Mouse (Mus musculus) CD4-positive, CD25-positive, alpha-beta regulatory T cell (primary cell): ENCODE results near the gene Olfr1143. TPM values are rescaled to one million over a fixed set of nuclear protein-coding genes. Genes with fewer than 3 reads are reported as not detected.

Experiments
- polyA plus RNA-seq: library from polyadenylated mRNA; unstranded; fragments of 100-300 nt; shearing (Covaris generic); gene quantifications from one replicate; pipeline ENCODE4 v1.2.1, GENCODE M21; 2017

The Olfr1143 gene
- not detected for polyA plus RNA-seq

GRCm38 (mm10) chr2:87800292-87800691, at the start of gene Olfr1143:
Gene Olfr1143 (plus strand): TSS chr2:87800592.

GRCm38 (mm10) chr2:87753891-87754290, 46.5 kb upstream of the Olfr1143 start, which contains the start of gene Olfr1141:
Gene Olfr1141 (minus strand): TSS chr2:87753991.

GRCm38 (mm10) chr2:87779183-87779582, 21.2 kb upstream of the Olfr1143 start, which contains the start of gene Olfr152:
Gene Olfr152 (plus strand): TSS chr2:87779483.

GRCm38 (mm10) chr2:87809522-87809921, 9.1 kb downstream of the Olfr1143 start, which contains the start of gene Olfr1145:
Gene Olfr1145 (plus strand): TSS chr2:87809822.

GRCm38 (mm10) chr2:87830233-87830632, 29.8 kb downstream of the Olfr1143 start, which contains the start of gene Olfr1148:
Gene Olfr1148 (plus strand): TSS chr2:87830533.

GRCm38 (mm10) chr2:87843693-87844092, 43.3 kb downstream of the Olfr1143 start, which contains the start of gene Olfr1150-ps1:
Gene Olfr1150-ps1 (plus strand): TSS chr2:87843993.

Other genes with a start within 250 kb of the Olfr1143 start
- gene Olfr1129, start 226.7 kb upstream of the Olfr1143 start, polyA plus RNA-seq: 0.07 TPM
- gene Olfr1130, start 194.4 kb upstream of the Olfr1143 start, polyA plus RNA-seq: not detected
- gene Olfr1131, start 173.5 kb upstream of the Olfr1143 start, polyA plus RNA-seq: 0.13 TPM
- not detected for gene Olfr1132, start 163.1 kb upstream of the Olfr1143 start, polyA plus RNA-seq
- not detected for gene Olfr1133, start 153.2 kb upstream of the Olfr1143 start, polyA plus RNA-seq
- gene Olfr1134, start 142.1 kb upstream of the Olfr1143 start, polyA plus RNA-seq: not detected
- gene Olfr1135, start 126.9 kb upstream of the Olfr1143 start, polyA plus RNA-seq: not detected
- gene Olfr1136, start 106.6 kb upstream of the Olfr1143 start, polyA plus RNA-seq: not detected
- not detected for gene Olfr1137, start 87.4 kb upstream of the Olfr1143 start, polyA plus RNA-seq
- gene Olfr1138, start 60.6 kb upstream of the Olfr1143 start, polyA plus RNA-seq: not detected
- not detected for gene Olfr1140, start 56.8 kb upstream of the Olfr1143 start, polyA plus RNA-seq
- gene Olfr1141, start 46.6 kb upstream of the Olfr1143 start, polyA plus RNA-seq: not detected
- gene Olfr152, start 21.1 kb upstream of the Olfr1143 start, polyA plus RNA-seq: not detected
- gene Olfr1145, start 9.2 kb downstream of the Olfr1143 start, polyA plus RNA-seq: not detected
- not detected for gene Olfr1148, start 29.9 kb downstream of the Olfr1143 start, polyA plus RNA-seq
- not detected for gene Olfr1150-ps1, start 43.4 kb downstream of the Olfr1143 start, polyA plus RNA-seq
- 0.11 TPM for gene Olfr1151, start 55.3 kb downstream of the Olfr1143 start, polyA plus RNA-seq
- gene Olfr1152, start 65.9 kb downstream of the Olfr1143 start, polyA plus RNA-seq: 0.05 TPM
- gene Olfr1153, start 94.4 kb downstream of the Olfr1143 start, polyA plus RNA-seq: not detected
- gene Olfr1154, start 104.6 kb downstream of the Olfr1143 start, polyA plus RNA-seq: not detected
- gene Olfr1155, start 144.5 kb downstream of the Olfr1143 start, polyA plus RNA-seq: not detected
- gene Olfr1156, start 152.5 kb downstream of the Olfr1143 start, polyA plus RNA-seq: 0.12 TPM
- not detected for gene Olfr1157, start 167.7 kb downstream of the Olfr1143 start, polyA plus RNA-seq
- not detected for gene Olfr74, start 174.1 kb downstream of the Olfr1143 start, polyA plus RNA-seq
- gene Olfr1158, start 189.5 kb downstream of the Olfr1143 start, polyA plus RNA-seq: not detected
- not detected for gene Olfr1160, start 207.7 kb downstream of the Olfr1143 start, polyA plus RNA-seq
- gene Olfr1161, start 222.2 kb downstream of the Olfr1143 start, polyA plus RNA-seq: not detected
- gene Olfr73, start 237.1 kb downstream of the Olfr1143 start, polyA plus RNA-seq: not detected